Mouse (Mus musculus) erythroblast, embryonic 14.5 days (primary cell): ENCODE measurements around the gene Zdhhc18. TPM values are rescaled to one million over a fixed set of nuclear protein-coding genes. Genes with fewer than 3 reads are reported as not detected.

ENCODE experiments used
- H3K27me3 ChIP-seq: 2 replicates; pipeline ENCODE4 v1.6.1; 2012; ENCODE audit warnings: inconsistent platforms; ENCODE audit not compliant: control insufficient read depth
- H3K36me3 ChIP-seq: 2 replicates; pipeline ENCODE4 v1.6.1; 2012; ENCODE audit warnings: mild to moderate bottlenecking, inconsistent platforms; ENCODE audit not compliant: control insufficient read depth
- H3K4me1 ChIP-seq: 2 replicates; pipeline ENCODE4 v1.6.1; 2012; ENCODE audit warnings: inconsistent platforms; ENCODE audit not compliant: control insufficient read depth
- H3K4me3 ChIP-seq: replicated peaks from 2 replicates; pipeline ENCODE3; 2012; ENCODE audit warnings: moderate library complexity, mild to moderate bottlenecking, inconsistent platforms
- H3K9me3 ChIP-seq: 2 replicates; pipeline ENCODE4 v1.6.1; 2012; ENCODE audit warnings: low read length, inconsistent platforms, mixed read lengths; ENCODE audit not compliant: control insufficient read depth
- GATA1 ChIP-seq: IDR thresholded peaks from 2 replicates; pipeline ENCODE4 v1.6.1; 2012; ENCODE audit warnings: low read length, inconsistent platforms, mixed read lengths
- TAL1 ChIP-seq: IDR thresholded peaks from 3 replicates; pipeline ENCODE4 v1.6.1; 2012; ENCODE audit warnings: low read length, inconsistent platforms, mixed read lengths
- polyA plus RNA-seq: library from polyadenylated mRNA; stranded (reverse); fragments of >175 nt; gene quantifications from 2 replicates; pipeline ENCODE4 v1.2.3, GENCODE M21; 2012

Gene Zdhhc18
- polyA plus RNA-seq, 1 experiment, result 0.25 TPM

DNA sequence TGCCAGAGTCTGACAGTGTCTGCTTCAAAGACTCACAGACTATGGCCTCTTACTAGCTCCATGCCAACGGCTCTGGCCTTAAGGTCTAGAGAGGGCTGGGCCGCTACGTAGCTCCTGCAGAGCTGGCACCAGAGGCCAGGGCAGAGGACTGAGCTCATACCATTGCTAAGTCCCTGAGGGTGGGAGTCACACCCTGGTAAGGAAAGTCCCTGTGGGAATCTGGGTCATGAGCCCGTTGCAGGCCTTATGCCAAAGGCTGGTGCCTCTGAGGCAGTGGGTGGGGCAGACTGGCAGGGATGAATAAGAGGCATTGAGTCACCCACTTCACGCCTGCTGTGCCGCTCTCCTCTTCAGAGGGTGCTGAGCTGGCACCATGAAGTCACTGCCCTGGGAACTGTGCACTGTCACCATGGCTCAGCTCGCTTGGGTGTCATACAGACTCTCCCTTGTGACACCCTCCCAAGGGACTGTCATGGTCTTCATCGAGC, 35.6 kb downstream of the Zdhhc18 start:
- H3K9me3 ChIP-seq, result peaks cover 9% of the 10 kb centered on the region
- no peak overlapping the region for H3K4me3 ChIP-seq
- peaks cover 6% of the 10 kb centered on the region for H3K36me3 ChIP-seq
- no peaks in the 10 kb centered on the region for H3K27me3 ChIP-seq
- TF ChIP-seq TAL1 (no peak), GATA1 (no peak)
- peaks cover 7% of the 10 kb centered on the region for H3K4me1 ChIP-seq

DNA sequence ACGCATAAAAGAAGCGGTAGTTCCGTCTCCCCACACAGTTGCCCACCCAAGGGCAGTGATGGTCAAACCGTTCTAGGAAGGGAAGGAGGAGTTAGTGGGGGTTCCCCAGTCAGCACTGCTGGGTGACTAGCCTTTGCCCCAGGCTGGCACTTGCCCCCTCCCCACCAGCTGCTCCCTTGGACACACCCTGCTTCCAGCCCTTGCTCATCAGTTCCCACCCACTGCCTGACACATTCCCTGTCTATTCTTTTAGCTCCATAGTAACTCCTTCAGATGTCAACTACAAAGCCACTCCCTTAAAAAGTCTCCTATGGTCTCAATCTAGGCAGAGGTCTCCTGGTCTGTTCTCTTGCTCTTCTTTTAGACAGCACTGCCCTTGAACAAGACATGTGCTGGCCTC, 36.1 kb downstream of the Zdhhc18 start:
- H3K4me1 ChIP-seq, result peaks cover 7% of the 10 kb centered on the region
- TF ChIP-seq TAL1, result no peak
- no peak for TF ChIP-seq GATA1
- peaks cover 9% of the 10 kb centered on the region for H3K9me3 ChIP-seq
- H3K36me3 ChIP-seq, result peaks cover 6% of the 10 kb centered on the region
- H3K27me3 ChIP-seq, result no peaks in the 10 kb centered on the region
- H3K4me3 ChIP-seq, result no peak overlapping the region

DNA sequence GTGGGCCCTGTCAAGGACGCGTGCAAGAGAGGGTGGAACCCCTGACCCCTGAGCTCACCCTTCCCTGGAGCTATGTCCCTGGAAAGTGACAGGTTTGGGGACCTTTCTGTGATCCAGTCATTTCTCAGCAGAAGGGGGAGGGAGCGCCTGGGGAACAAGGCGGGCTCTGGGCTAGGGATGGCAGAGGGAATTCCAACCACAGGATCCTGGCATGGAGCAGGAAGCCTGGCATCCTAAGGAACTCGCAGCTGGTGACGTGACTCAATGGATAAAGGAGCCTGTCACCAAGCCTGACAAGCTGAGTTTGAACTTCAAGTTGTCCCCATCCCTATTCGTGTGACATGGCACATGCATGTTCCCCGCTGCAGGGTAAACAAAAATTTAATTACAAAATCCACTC, 36.9 kb downstream of the Zdhhc18 start:
- peaks cover 7% of the 10 kb centered on the region for H3K4me1 ChIP-seq
- H3K36me3 ChIP-seq, result peaks cover 6% of the 10 kb centered on the region
- H3K27me3 ChIP-seq, result no peaks in the 10 kb centered on the region
- no peak overlapping the region for H3K4me3 ChIP-seq
- H3K9me3 ChIP-seq, result peaks cover 9% of the 10 kb centered on the region
- no peak for TF ChIP-seq TAL1
- TF ChIP-seq GATA1, result no peak

DNA sequence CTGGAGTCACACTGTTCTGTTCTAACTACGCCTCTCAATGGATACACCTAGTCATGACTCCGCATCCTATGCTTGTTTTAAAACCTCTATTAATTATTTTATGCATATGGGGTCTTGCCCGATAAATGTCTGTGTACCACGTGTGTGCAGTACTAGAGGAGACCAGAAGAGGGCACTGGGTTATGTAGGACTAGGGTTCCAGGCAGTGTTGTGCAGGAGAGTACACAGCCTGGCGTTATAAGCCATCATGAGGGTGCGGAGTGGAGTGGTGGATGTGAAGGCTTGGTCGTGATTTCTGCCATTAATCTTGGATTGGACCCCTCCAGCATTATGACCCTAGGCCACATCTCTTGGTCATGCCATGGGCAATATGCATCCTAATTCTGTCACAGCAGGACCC, 37.5 kb downstream of the Zdhhc18 start:
- Histone ChIP-seq H3K4me3 (no peak overlapping the region), H3K27me3 (no peaks in the 10 kb centered on the region), H3K9me3 (peaks cover 9% of the 10 kb centered on the region), H3K36me3 (peaks cover 6% of the 10 kb centered on the region), H3K4me1 (peaks cover 7% of the 10 kb centered on the region)
- TF ChIP-seq TAL1, result no peak
- TF ChIP-seq GATA1, result no peak

DNA sequence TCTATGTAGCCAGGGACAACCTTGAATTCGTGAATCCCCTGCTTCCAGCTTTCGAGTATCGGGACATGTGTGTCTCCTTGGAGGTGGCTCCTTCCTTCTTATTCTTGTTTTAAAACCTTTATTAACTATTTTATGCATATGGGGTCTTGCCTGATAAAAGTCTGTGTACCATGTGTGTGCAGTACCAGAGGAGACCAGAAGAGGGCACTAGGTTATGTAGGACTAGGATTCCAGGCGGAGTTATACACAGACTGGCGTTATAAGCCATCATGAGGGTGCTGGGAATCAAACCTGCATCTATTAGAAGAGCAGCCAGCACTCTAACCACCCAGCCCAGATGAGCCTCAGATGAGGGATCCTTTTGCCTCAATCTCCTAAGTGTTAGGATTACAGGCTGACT, 38.1 kb downstream of the Zdhhc18 start:
- Histone ChIP-seq H3K27me3 (no peaks in the 10 kb centered on the region), H3K36me3 (peaks cover 6% of the 10 kb centered on the region), H3K4me3 (no peak overlapping the region), H3K4me1 (peaks cover 7% of the 10 kb centered on the region), H3K9me3 (peaks cover 9% of the 10 kb centered on the region)
- no peak for TF ChIP-seq TAL1
- no peak for TF ChIP-seq GATA1

DNA sequence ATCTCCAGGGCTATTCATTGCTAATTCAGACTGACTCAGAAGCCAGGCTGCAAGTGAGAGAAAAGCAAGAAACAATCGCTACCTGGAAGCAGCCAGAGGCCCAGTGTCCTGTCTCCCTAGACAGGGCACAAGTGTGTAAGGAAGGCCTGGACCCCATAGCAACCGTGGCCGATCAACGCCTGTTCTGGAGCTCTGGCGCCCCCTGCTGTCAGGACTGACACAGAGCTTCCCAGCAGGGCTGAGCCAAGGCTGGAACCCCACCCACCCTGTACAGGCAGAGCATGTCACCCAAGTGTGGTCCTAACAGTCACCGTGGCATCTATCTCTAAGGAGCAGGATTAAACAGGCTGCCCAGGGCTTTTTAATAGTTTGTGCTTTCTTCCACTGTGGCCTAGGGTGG, 40.2 kb downstream of the Zdhhc18 start:
- Histone ChIP-seq H3K36me3 (peaks cover 9% of the 10 kb centered on the region), H3K27me3 (no peaks in the 10 kb centered on the region), H3K9me3 (peaks cover 9% of the 10 kb centered on the region), H3K4me1 (peaks cover 7% of the 10 kb centered on the region), H3K4me3 (no peak overlapping the region)
- no peak for TF ChIP-seq TAL1
- no peak for TF ChIP-seq GATA1

DNA sequence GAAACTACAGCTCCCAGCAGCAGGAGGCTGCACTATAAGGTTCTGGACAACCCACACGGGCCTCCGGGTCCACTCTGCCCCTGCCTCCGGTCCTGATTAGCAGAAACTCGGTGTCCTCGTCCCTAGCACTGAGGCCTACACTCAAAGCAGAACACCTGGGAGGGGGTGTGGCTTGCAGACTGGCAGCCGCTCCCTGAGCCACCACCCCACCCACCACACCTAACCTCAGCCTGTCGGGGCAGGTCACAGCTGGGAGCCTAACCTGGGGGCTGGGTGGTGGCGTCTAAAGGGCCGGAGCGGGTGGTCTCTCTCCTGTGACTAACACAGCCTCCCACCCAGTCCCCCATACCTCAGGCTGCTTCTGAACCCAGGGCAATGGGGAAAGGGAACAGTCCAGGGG, 42.7 kb downstream of the Zdhhc18 start:
- Histone ChIP-seq H3K36me3 (peaks cover 6% of the 10 kb centered on the region), H3K4me1 (peaks cover 7% of the 10 kb centered on the region), H3K9me3 (peaks cover 5% of the 10 kb centered on the region), H3K27me3 (no peaks in the 10 kb centered on the region; the same call in 1 of the 2 replicates), H3K4me3 (no peak overlapping the region)
- TF ChIP-seq TAL1 (no peak), GATA1 (no peak)

DNA sequence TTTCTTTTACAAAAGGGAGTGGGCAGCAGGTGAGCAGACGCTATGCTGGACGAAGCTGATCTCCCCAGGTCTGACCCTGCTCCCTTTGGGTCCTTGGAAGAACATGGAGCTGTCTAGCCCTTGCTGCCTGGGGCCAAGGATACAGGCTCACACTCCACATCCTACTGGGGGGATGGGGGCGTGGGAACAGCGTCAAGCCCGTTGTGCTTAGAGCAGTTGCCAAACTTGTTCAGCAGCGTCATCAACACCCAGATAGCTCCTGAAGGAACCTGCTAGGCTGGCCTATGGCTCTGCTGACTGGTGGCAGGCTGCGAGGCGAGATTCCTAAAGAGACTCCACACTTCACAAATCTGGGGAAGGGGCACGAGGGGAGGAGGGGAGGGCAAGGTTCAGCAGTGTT, 44.6 kb downstream of the Zdhhc18 start:
- peaks cover 16% of the 10 kb centered on the region for H3K27me3 ChIP-seq
- H3K4me1 ChIP-seq, result peaks cover 7% of the 10 kb centered on the region
- no peak overlapping the region for H3K4me3 ChIP-seq
- TF ChIP-seq TAL1 (no peak), GATA1 (no peak)
- no peaks in the 10 kb centered on the region for H3K9me3 ChIP-seq
- H3K36me3 ChIP-seq, result peaks cover 2% of the 10 kb centered on the region

DNA sequence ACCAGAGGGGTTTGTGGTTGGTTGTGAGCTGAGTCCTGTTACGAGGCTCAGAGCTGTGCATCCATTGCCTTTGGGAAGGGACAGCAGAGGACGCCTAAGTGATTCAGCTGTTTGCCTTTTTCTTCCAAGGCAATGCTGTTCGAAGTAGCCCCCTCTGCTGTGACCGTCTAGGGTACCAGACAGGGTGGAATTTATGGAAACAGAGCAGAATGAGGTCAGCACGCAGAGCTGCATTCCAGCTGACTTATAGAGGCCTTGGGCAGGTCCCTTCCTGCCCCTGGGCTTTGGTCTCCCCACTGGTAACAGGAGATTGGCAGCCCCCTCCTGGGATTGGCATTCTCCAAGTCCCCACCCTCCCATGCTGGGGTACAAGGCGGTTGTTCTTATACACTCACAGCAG, 45.1 kb downstream of the Zdhhc18 start:
- H3K9me3 ChIP-seq, result no peaks in the 10 kb centered on the region
- TF ChIP-seq TAL1, result no peak
- TF ChIP-seq GATA1, result no peak
- H3K4me3 ChIP-seq, result no peak overlapping the region
- H3K36me3 ChIP-seq, result peaks cover 2% of the 10 kb centered on the region
- peaks cover 21% of the 10 kb centered on the region for H3K27me3 ChIP-seq
- H3K4me1 ChIP-seq, result peaks cover 12% of the 10 kb centered on the region

DNA sequence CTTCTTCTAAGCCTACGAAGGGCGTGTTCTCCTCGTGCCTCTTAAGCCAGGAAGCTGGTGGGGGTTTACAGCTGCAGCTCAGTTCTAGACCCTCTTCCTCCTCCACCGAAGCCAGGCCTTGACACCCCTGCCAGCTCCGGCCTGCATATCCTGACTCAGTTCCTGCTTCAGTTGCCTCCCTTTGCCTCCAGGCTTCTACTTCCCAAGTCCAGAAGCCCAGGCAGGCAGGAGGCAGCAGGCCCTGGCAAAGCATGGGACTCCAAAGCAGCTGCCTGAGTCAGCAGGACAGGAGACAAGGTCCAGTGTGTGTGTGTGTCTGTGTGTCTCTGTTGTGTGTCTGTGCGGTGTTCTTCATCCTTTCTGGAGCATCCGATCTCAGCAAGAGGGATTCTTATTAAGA, 45.8 kb downstream of the Zdhhc18 start:
- Histone ChIP-seq H3K27me3 (peaks cover 28% of the 10 kb centered on the region), H3K4me3 (no peak overlapping the region), H3K4me1 (peaks cover 17% of the 10 kb centered on the region), H3K36me3 (peaks cover 2% of the 10 kb centered on the region), H3K9me3 (no peaks in the 10 kb centered on the region)
- TF ChIP-seq TAL1 (no peak), GATA1 (no peak)
